Mouse (Mus musculus): Measurements from ENCODE around the gene Fli1. TPM values are rescaled to one million over a fixed set of nuclear protein-coding genes. Genes with fewer than 3 reads are reported as not detected.

The Fli1 gene
- total and polyA plus RNA-seq, 3 experiments: 13.8 to 171 (median 24.3) TPM

DNA sequence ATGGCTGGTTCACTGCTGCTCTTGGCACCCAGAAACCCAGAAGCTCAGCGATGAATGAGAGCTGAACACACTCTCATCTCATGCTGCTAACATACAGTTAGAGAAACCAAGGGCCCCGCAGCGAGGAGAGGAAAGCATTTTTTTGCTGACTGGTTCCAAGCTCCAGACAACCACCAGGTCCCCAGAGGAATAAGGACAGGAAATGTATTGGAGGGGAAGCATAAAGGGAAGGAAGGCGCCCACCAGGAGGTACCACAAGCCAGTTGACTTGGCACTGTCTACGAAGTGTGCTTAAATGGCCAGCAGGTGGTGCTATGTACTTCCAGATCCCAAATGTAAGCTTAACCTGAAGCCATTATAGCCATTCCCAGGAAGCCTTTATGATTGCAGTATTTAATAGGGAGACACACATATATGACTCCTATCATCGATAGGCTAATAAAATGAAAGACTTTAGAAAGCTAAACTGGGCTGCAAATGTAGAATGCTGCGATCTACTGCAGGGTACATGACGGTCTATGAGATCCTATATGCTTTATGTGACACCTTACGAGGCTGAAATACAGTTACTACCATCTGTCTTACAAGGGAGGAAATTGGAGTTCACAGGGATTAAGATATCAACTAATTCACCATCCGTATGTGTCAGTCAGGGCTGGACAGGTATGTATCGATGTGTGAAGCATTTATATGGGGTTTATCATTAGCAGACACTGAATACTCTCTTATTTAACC is 137.3 kb downstream of the Fli1 start:
- Histone ChIP-seq H3K27me3 (ENCODE audit: control insufficient read depth in 1 of 2, insufficient read depth in 2 of 2, low read length in 2 of 2) (no peaks in the 10 kb centered on the region; a peak in 1 of 4 replicates), H3K9ac (ENCODE audit: control insufficient read depth, low read depth, low read length, poor library complexity, severe bottlenecking) (no peak overlapping the region), H3K79me2 (ENCODE audit: control insufficient read depth, insufficient read depth, low read length, poor library complexity) (no peaks in the 10 kb centered on the region), H3K9me3 (replicated peaks; ENCODE audit: insufficient read depth, low read length) (no peaks in the 10 kb centered on the region), H3K27ac (ENCODE audit: control insufficient read depth, low read depth, low read length) (no peak overlapping the region), H3K36me3 (ENCODE audit: control insufficient read depth in 1 of 2, insufficient read depth in 2 of 2, low read length in 2 of 2) (peaks cover 0 to 2% of the 10 kb centered on the region in 2 experiments; a peak in 1 of 4 replicates), H3K4me3 (ENCODE audit: control insufficient read depth in 1 of 2, insufficient read depth in 1 of 2, low read depth in 2 of 2, low read length in 2 of 2) (no peak overlapping the region), H3K4me1 (ENCODE audit: control insufficient read depth in 1 of 2, insufficient read depth in 2 of 2, low read length in 2 of 2) (peaks cover 0 to 10% of the 10 kb centered on the region in 2 experiments; a peak in 2 of 4 replicates)
- peak; percentile 71 for DNase-seq (ENCODE audit: low read depth, low spot score)
- TF ChIP-seq POLR2A (IDR thresholded peaks at IDR 0.05; ENCODE audit: control insufficient read depth in 1 of 2, insufficient read depth in 1 of 2, low read depth in 1 of 2, low read length in 2 of 2, poor library complexity in 1 of 2) (no peak), HCFC1 (IDR thresholded peaks at IDR 0.05; ENCODE audit: low read depth, low read length) (no peak), EP300 (IDR thresholded peaks at IDR 0.05; ENCODE audit: low read depth in 1 of 2, low read length in 2 of 2) (no peak), CTCF (IDR thresholded peaks at IDR 0.05 in 2 of 3, conservative IDR thresholded peaks at IDR 0.05 in 1 of 3; ENCODE audit: control insufficient read depth in 1 of 3, insufficient read depth in 1 of 3, low read depth in 2 of 3, low read length in 3 of 3, poor library complexity in 1 of 3, severe bottlenecking in 1 of 3) (peak; percentile 58 to 81 (median 72)), POLR2AphosphoS5 (IDR thresholded peaks at IDR 0.05; ENCODE audit: borderline replicate concordance, low read depth, low read length) (no peak), ZC3H11A (IDR thresholded peaks at IDR 0.05; ENCODE audit: low read depth, low read length) (peak; percentile 77), SIN3A (IDR thresholded peaks at IDR 0.05; ENCODE audit: low read length) (no peak), MAZ (IDR thresholded peaks at IDR 0.05; ENCODE audit: low read depth, low read length) (no peak), ZNF384 (IDR thresholded peaks at IDR 0.05; ENCODE audit: low read depth, low read length) (no peak), MEF2A (IDR thresholded peaks at IDR 0.05; ENCODE audit: extremely low read depth, insufficient replicate concordance, low read depth, low read length, poor library complexity, severe bottlenecking) (no peak), NRF1 (IDR thresholded peaks at IDR 0.05; ENCODE audit: insufficient read depth, low read depth, low read length, poor library complexity, severe bottlenecking) (no peak), ELF1 (IDR thresholded peaks at IDR 0.05; ENCODE audit: low read depth, low read length) (no peak), MYB (IDR thresholded peaks at IDR 0.05; ENCODE audit: low read depth, low read length) (no peak), ZKSCAN1 (IDR thresholded peaks at IDR 0.05; ENCODE audit: low read depth, low read length) (no peak), RAD21 (IDR thresholded peaks at IDR 0.05; ENCODE audit: low read depth, low read length) (peak; percentile 86), MXI1 (IDR thresholded peaks at IDR 0.05; ENCODE audit: low read depth, low read length) (no peak), SMC3 (IDR thresholded peaks at IDR 0.05; ENCODE audit: low read depth, low read length) (peak; percentile 86), JUND (IDR thresholded peaks at IDR 0.05; ENCODE audit: low read depth, low read length) (no peak), USF2 (IDR thresholded peaks at IDR 0.05; ENCODE audit: borderline replicate concordance in 1 of 2, insufficient read depth in 1 of 2, low read depth in 1 of 2, low read length in 2 of 2) (no peak), CHD2 (IDR thresholded peaks at IDR 0.05; ENCODE audit: low read length) (no peak), GABPA (IDR thresholded peaks at IDR 0.05; ENCODE audit: low read depth, low read length) (no peak), CHD1 (IDR thresholded peaks at IDR 0.05; ENCODE audit: low read depth, low read length) (no peak), USF1 (IDR thresholded peaks at IDR 0.05; ENCODE audit: low read depth, low read length) (no peak), RCOR1 (IDR thresholded peaks at IDR 0.05; ENCODE audit: low read depth, low read length) (no peak), MAFK (IDR thresholded peaks at IDR 0.05; ENCODE audit: borderline replicate concordance, low read depth, low read length) (no peak)
